Mouse (Mus musculus): ENCODE data around the gene Rho.

Rho gene

DNA sequence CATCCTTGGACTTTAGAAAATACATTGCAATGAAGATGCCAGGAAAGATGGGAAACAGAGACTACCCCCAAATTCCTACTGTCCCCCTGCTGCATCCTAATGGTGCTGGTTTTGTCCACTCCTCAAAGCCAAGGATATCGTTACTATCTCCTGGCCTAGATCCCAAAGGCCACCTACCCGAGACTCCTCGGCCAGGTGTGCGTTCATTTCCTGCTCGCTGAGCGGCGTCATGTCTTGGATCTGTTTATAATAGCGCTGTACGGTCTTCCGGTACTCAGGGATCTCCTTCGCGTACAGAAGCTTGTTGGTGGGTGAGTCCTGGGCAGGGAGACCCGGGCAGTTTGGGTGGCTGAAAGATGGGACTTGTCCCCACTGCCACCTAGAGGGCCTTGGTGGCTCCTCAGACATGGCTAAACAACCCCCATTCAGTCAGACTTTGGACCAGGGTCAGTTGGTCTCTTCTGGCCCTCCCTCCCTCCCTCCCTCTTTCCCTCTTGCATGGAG, 24.9 kb downstream of the Rho start:
- in situ Hi-C loops (cut with MboI, MseI), result no loop called here

DNA sequence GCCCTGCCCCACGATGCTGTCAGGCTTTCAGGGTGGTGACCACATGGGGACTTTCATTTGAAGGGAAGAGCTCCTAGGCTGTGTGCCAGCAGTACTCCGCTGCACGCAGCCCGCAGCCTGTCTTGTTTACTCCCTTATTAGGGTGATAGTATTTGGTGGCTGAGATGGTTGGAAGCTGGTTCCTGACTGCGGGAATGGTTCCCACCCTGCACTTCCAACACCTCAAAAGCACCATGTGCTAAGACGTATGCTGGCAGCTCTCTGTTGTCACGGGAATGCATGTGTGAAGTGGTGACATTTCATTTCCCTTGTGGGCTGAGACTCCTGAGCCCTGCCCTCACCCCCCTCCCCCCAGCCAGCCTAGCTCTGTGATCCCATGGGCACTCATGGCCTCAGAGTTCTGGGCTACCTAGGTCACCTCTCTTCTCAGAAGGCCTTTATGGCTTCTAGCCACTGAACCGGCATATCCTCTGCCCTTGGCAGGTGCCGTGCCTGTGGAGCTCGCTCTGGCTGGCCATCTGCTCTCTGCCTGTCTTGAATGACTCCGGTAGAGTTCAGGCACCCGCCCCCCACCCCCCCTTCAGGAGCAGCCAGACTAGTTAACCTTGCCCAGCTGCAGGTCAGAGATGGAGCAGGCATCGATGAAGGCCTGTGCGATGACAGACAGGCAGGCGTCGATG, 25.5 kb downstream of the Rho start:
- in situ Hi-C loops (cut with MboI, MseI), result no loop called here

DNA sequence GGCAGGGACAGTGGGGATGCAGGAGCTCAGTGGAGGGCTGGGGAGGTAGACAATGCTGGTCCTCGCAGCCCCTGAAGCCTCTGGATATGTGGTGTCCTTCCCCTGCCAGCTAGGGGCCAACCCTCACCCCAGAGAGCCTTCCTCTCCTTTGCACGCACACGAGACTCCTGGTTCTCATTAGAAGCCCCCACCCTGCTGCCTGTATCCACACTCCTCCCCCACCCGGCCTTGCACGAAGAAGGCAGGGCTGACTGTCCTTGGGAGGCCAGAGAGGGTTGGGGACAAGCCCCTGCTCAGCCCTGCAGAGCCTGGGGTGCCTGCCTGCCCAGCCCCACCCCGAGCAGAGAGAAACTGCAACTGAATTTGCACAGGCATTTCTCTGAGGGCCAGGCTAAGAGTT, 26.1 kb downstream of the Rho start:
- in situ Hi-C loops (cut with MboI, MseI), result no loop called here

DNA sequence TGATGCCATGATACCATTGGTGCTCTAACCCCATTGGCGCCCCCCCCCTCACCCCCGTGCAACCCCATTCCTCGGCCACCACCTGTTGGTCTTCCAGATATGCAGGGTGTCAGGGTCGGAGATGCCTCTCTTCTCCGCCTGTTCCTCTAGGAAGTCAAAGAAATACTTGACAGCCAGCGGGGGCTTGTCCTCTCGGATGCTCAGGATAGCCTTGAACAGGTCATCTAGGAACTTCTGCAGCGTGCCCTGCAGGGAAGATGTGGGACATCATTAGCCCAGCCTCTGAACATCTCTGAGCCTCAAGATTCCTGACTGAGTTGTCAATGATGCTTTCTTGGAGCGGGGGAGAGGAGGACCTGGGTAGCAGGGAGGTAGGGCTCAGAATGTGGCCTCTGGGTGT, 26.9 kb downstream of the Rho start:
- in situ Hi-C loops (cut with MboI, MseI), result no loop called here

DNA sequence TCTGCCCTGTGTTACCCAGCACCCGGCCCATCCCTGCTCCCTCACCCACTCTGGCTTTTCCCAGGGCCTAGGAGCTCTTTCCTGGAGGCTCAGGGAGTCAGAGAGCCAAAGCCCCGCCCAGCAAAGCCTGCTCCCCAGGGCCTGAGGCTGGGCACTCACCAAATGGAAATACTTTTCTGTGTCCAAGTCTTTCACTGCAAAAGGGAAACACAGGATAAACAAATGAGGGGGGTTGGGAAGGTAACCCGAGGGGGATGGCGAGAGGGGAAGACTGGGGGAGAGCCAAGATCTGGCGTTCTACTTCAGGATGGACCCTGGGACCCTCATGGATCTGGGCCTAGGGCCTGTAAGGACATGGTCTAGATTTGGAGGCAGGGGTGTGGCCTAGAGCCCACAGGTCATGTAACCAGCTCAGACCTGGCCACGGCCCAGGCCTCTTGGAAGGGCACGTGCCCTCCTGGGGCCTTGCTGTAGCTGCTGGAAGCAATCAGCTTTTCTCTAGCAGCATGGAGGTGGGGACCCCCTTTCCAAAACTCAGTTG, 27.7 kb downstream of the Rho start:
- in situ Hi-C loops (cut with MboI, MseI), result no loop called here

DNA sequence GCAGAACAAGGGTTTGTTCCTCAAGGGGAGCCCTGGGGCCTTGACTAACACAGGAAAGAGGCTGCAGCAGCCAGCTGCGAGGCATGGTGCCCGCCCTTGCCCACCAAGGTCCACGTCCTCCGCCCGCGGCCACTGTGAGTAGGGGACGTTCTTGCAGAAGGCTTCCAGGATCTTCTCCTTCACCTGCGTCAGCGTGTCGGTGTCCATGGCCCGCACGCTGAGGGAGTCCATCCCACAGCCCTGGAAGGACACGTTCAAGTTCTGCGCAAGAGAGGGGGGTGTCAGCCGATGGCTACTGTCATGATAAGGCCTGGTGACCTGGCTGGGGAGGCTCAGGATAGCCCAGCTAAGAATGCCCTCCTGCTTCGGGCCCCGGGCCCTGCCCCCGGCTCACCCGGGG, 28.8 kb downstream of the Rho start:
- in situ Hi-C loops (cut with MboI, MseI), result no loop called here

DNA sequence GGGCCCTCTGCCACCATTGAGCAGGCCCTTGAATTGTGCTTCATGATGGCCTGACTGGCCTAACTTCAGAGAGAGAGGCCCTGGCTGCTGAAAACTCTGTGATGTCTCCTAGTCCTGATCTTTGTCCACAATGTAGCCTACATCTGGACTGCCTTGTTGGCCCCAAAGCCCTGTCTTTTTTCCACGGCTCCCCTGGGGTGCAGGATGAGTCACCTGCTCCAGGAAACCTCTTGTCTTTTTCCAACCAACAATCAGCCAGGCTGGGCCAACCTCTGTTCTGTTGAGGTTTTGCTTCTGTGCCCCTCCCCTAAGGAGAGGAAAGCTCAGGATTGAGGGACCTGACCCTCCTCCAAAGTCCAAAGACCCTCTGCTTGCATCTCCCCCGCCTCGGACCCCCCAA, 30.2 kb downstream of the Rho start:
- in situ Hi-C loops (cut with MboI, MseI), result no loop called here

DNA sequence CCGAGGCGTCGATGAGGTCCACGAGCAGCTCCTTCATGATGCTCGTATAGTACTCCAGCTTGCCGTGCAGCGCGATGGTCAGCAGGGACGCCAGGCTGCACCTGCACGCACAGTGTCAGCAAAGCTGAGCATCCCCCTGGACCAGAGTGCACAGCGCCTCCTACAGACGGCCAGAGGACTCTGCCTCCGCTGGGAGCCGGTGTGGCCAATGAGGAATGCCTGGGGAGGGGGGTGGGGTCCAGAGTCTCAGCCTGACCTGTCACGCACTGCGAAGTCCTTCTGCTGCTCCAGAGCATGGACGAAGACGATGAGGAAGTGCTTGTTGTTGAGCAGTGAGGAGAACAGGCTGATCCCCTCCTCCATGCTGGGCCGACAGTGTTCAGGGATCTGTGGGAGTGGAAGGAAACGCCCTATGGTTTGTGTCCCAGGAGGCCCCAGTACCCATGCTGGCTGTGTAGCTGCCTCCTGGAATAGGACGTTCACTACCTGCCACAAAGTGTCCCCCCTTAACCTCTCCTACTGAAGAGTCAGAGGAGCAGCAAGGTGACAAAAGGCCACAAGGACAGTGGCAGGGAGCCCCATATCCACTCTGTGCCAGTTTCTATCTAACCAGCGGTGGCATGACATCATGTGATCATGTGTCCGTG, 31.0 kb downstream of the Rho start:
- in situ Hi-C loops (cut with MboI, MseI), result no loop called here

DNA sequence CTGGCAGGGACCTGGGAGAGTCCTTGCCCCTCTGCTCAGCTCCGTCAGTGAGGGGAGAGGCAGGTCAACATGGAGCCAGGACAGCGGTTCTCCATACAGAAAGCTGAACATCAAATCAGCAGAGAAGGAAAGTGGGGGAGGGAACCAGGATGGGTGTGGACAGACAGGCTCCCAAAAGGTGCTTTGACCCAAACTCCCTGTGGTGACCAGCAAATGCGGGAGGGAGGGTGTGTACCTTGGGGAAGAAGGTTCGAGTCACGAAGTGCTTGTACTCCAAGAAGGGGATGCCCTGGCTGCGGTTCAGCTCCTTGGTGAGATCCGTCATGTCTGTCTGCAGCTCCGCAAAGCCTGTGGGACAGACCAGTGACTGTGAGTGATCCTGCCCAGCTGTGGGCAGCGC, 32.1 kb downstream of the Rho start:
- in situ Hi-C loops (cut with MboI, MseI), result no loop called here

DNA sequence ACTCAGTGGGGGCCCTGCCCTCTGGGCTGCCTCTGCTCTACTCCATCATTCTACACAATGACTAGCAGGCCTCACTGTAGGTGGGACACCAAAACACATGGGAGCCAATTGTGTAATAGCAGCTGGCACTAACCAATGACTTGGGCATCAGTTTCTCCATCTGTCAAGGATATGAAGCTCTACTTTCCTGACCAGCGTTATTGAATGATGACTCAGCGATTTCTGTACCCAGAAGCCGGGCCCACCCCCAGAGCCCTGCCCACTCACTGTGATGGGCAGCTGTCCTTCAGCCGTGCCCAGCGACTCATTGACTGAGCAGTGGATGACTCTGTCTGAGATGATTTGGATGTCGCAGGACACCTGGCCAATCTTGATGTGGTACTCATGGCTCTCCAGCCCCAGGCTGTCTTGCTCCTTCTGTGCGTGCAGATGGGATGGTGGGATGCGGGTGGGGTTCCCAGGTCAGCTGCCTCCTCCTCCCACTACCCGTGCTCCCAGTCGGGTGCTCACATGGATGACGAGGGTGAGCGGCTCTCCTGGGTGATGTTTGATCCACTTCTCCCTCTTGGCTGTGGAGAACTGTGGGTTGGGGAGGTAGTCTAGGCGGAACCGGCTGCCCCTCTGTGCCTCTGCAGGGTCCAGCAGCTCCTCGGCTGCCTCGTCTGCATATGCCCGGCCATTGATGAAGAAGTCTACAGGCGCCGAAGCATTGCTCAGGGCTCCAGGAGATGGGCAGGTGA, 34.8 kb downstream of the Rho start:
- in situ Hi-C loops (cut with MboI, MseI), result no loop called here

DNA sequence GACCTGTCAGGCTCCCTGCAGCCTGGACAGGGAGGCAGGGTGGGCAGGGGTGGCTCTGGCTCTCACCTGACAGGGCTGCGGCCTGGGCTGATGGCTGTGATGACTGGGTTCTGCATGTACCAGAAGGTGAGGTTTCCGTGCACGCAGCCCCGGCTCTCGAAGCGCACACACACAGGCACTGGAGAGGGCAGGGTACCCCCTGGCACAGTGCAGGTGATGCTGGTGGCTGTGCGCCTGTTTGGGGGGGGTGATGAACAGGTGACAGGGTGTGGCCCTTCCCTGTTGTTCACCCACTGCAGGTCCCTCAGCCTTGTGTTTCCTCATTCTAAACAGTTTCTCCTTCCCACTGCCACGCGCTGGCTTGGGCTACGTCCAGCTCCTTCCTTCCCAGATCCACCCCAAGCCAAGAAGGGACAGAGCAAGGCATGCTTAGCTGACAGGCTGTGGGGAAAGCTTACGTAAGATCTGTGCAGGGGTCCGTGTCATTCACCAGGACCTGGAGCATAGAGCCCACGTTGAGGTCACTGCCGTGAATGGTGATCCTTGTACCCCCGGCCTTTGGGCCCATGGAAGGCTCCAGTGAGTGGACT, 35.8 kb downstream of the Rho start:
- in situ Hi-C loops (cut with MboI, MseI), result no loop called here

DNA sequence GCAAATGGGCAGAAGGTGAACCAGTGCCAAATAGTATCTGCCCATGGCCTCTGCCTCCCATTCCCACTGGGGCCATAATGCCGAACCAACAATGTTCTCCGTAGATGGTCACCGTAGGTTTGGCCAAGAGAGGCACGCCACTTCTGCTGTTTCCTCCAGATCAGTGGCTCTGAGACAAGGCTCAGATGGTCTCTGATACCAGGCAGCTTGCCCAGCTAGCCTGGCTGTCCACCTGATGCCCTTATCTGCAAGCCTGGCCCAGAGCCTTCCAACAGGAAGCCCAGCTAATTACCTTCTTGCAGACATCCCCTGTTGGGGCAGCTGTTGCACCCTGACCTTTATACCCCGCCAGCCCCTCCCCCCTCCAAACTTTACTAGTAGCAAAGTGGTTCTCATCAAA, 36.5 kb downstream of the Rho start:
- in situ Hi-C loops (cut with MboI, MseI), result no loop called here

DNA sequence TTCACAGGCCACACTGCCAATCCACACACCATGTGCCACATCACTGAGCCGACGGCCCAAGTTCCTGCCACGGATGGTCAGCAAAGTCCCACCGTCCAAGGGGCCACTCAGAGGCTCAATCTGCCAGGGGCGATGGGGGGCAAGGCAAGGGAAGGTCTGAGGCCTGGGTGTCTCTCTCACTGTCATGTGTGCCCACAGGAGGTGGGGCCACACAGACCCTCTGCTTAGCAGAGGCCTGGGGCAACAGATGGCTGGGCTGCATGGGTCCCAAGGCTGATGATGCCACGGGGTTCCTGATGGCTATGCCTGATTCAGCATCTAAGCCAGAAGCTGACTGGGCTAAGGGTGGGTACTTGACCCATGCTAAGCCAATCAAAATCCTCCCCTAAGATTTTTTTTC, 37.2 kb downstream of the Rho start:
- in situ Hi-C loops (cut with MboI, MseI), result no loop called here

DNA sequence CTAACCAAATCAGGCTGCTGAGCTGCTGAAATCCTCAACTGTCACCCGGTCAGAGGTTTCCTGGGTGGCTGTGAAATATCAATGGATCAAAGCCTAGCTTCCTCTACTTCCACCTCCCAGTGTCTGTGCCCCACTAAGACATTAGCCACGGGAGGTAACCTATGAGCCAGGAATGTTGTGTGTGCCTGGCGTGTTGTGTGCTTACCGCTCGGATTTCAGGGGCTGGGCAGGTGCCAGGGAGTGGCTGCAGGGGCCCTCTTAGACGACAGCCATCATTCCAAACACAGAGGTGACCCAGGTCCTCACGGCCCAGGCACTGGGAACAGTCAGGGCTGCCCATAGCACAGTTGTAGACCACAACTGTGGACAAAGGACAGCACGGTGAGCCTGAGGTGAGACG, 37.6 kb downstream of the Rho start:
- in situ Hi-C loops (cut with MboI, MseI), result no loop called here

DNA sequence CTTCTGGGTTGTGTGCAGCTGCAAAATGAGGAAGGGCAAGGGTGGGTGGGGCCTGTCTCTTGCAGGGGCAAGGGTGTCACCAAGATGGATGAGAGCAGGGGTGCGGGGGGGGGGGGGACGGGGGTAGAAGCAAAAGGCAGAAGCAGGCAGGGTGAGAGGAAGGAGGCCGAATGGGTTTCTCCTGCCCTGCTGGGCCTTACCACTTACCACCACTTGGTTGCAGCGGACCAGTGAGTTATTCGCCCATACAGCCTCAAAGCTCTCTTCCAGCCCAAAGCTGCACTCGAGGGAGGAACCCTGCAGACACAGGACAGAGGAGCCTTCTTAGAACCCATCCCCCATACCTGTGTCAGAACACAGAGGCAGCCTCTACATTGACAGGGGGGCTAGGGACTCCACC, 38.4 kb downstream of the Rho start:
- in situ Hi-C loops (cut with MboI, MseI), result no loop called here

DNA sequence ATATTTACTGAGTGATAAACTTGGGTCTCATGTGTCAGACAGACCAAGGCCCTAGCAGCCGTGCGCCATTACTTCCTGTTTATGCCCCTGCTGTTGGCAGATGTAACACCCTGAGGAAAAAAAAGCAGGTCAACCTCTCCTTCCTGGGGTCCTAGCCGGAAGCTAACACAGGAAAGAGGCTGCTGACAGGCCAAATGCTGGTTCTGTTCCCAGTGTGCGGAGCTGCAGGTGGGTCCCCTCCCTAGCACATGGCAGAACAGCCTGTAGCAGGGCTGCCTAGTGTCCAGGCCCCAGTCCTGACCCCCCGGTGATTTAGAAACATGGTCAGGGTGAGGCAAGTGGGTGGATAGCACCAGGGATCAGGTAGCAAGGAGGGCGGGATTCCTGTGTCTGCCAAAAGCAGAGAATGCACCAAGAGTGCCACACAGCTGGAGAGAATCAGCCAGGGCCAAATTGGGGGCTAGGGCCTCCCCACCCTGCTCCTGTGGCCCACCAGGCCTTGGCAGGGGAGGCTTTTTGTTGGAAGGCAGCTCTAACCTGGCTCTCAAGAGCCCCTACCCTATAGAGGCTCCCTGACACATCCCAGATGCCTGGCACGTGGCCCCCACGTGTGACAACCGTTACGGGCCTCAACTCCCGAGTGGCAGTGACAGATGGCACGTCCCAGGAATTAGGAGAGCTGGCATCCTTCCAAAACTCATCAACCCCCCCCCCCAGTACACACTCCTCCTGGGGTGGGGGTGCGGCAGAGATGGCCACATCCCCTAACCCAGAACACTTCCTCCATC, 39.9 kb downstream of the Rho start:
- in situ Hi-C loops (cut with MboI, MseI), result no loop called here

DNA sequence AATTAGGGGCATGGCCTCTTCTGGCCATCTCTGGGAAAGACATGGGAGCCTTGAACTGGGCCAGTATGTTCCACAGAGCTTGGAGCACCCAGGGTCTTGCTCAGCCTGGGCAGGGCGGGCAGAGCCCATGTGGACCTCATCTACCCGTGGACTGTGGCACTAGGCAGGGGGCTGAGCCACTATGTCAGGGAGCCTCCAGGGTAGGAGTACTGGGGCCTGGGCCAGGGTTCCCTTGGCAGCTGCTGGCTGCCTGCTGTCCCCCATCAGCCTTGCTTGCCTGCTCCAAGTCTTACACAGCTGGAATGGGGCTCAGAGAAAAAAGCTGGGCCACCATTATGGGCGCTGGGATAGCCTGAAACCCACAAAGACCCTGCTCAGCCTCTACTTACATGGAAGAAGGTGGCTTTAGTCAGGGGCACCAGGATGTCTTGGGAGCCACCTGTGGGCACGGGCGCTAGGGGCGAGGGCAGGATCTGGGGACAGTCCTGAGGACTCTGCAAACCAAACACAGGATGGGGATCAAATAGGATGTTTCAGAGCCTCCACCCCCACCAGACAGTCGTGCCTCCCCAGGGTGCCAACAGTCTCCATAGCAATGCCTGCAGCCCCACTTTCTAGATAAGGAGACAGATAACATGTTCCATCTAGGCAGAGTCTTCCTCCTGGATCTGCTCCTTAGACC, 40.7 kb downstream of the Rho start:
- in situ Hi-C loops (cut with MboI, MseI), result no loop called here

DNA sequence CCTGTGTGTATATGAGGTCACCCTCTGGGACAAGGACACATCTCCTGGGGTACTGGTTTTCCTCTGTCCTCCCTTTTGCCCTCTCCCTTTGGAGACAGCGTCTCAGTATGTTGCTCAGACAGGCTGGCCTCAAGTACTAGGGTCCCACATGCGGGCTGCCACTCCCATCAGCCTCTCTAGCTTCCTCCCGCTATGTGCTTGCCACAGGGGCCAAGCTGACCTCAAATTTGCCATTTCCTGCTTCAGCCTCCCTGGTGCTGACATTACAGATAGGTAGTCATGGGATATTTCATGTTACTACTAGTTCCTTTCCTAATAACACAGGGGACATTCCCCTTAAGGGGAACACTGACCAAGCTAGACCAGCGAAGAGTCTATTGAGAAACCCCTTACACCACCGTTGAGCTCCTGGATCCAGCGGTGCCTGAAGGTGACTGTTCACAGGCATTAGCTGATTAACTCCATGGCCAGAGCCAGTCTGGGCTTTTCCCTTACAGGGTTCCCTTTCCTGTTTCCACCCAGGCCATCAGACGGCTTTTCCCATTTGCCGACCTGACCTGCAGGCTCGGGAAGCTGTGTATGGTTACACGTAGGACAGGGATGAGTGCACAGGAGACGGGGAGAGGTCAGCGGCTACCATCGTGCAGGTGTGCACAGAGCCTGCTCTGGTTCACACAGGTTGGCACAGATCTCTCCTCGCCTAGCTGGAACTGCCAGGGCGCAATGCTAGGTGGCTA, 41.8 kb downstream of the Rho start:
- in situ Hi-C loops (cut with MboI, MseI), result no loop called here

DNA sequence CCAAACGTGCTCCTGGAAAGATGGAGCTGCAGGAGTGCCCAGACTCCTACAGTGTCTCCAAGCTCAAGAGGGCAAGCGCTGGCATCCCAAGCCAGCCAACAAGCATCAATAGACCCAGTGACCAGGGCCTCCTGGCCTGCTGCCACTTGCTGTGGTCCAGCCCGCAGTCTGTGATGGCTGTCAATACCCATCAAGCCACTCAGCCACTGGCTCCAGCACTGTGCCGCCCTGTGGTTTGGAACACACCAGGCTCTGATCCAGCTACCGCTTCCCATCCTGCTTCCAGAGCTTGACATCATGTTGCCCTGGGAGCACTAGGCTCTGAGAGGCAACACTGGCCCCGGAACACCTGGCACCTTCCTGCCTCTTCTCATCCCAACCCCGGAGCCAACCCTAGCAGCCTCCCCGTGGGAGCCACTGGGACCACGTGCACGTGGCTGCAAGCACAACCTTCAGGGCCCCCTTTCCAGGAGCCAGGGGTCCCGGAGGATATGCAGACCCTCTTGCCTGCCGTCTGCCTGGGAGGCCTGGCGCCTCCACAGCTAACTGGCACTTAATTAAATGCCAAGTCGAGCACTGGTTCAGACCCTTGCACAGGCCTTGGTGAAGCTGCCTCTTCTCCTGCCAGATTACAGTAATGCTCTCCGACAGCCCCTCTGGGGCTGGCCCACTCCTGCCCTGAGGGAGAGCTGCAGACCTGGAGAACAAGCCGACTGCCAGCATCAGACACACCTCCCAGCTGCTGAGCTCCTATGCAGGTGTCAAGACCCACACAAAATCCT, 42.5 kb downstream of the Rho start:
- in situ Hi-C loops (cut with MboI, MseI), result no loop called here
